Mouse (Mus musculus) common myeloid progenitor, adult 5-6 weeks (primary cell): ENCODE results near the gene Klhl3. TPM values are rescaled to one million over a fixed set of nuclear protein-coding genes. Genes with fewer than 3 reads are reported as not detected.

Experiments used
- ATAC-seq: replicated peaks from 2 replicates; pipeline ENCODE4 v1.8.0; 2016; ENCODE audit warnings: low read depth, mild to moderate bottlenecking, moderate TSS enrichment, inconsistent platforms; ENCODE audit not compliant: poor library complexity, severe bottlenecking
- total RNA-seq: library from RNA; stranded (forward); fragments of 200-1000, 187-1606 nt; gene quantifications from 2 replicates; pipeline ENCODE4 v1.2.3, GENCODE M21; 2017

Gene Klhl3
- total RNA-seq, 1 experiment from 2014 or later, result 1.9 TPM

- ATAC-seq, result no peak
Measured at GRCm38 (mm10) chr13:57983330-57983729, 130.1 kb downstream of the Klhl3 start.

GRCm38 (mm10) chr13:57982904-57983303 is 130.5 kb downstream of the Klhl3 start:
- no peak for ATAC-seq

- no peak for ATAC-seq
Measured at GRCm38 (mm10) chr13:57980679-57981078, 132.7 kb downstream of the Klhl3 start.

GRCm38 (mm10) chr13:57980071-57980470 is 133.3 kb downstream of the Klhl3 start:
- no peak for ATAC-seq

GRCm38 (mm10) chr13:57978931-57979330 is 134.5 kb downstream of the Klhl3 start:
- ATAC-seq, result no peak

GRCm38 (mm10) chr13:57977721-57978120 is 135.7 kb downstream of the Klhl3 start:
- ATAC-seq, result no peak

- ATAC-seq, result no peak
Measured at GRCm38 (mm10) chr13:57965658-57966057, 147.7 kb downstream of the Klhl3 start.

GRCm38 (mm10) chr13:57960254-57960653 is 153.1 kb downstream of the Klhl3 start:
- ATAC-seq, result no peak

- no peak for ATAC-seq
Measured at GRCm38 (mm10) chr13:57959806-57960205, 153.6 kb downstream of the Klhl3 start.

Other genes with a start within 250 kb of the Klhl3 start
- gene Spock1, start 205.3 kb downstream of the Klhl3 start, total RNA-seq, result not detected in 2 replicates
- gene Hnrnpa0, start 15.0 kb upstream of the Klhl3 start, total RNA-seq, result 87.6 and 121 TPM in 2 replicates
- gene Idnk, start 44.1 kb upstream of the Klhl3 start, total RNA-seq, result 24.9 and 28.5 TPM in 2 replicates
- 70.7 and 76.1 TPM in 2 replicates for gene Ubqln1, start 102.1 kb upstream of the Klhl3 start, total RNA-seq
- gene Gkap1, start 162.1 kb upstream of the Klhl3 start, total RNA-seq, result 26.9 and 38.0 TPM in 2 replicates
- 0.39 TPM in 1 of 2 replicates, not detected in the other for gene Kif27, start 245.5 kb upstream of the Klhl3 start, total RNA-seq